Comparison of ENCODE assay signal across 12 mouse cellular contexts in the genomic region with DNA sequence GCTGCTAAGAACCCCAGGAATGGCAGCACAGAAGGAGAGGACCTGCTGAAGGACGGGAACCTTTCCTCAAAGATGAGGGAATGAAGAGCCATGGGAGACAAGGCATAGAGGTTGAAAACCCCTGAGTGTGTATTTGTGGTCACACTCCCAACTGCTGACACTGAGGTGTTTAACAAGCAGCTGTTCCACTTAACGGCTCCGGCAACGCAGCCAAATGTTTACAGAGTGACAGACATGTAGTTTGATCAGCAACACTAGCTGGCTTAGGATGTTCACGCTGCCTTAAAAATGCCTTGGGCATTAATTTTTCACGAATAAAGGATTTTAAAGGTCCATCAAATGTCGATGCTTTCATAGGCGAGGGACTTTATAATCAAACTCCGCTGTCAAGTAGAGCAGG.
A peak's percentile ranks its signal among the peaks of the same experiment; 100 is the strongest.
DNase-seq lines count a peak whose midpoint lies in the region; ATAC-seq and TF ChIP-seq lines count a peak whose summit lies in the region.
"Had no signal": no experiment of that assay in that cellular context is flagged by ENCODE, and none has a peak within 500 bp of the region (broad histone marks: within the 10 kb centered on the region; RNA-seq: fewer than 3 reads in every experiment).

No protein-coding gene starts in this region.

- H3K4me1 ChIP-seq in forebrain, embryonic 15.5 days = peaks cover 31% of the 10 kb centered on the region
- peaks cover 10% of the 10 kb centered on the region; the same call in 1 of the 2 replicates for H3K4me1 ChIP-seq in forebrain, embryonic 11.5 days (replicated peaks; ENCODE audit: control insufficient read depth, insufficient read depth, low read length)
- peaks cover 3% of the 10 kb centered on the region for H3K4me1 ChIP-seq in liver, adult 2 months (ENCODE audit: control insufficient read depth, insufficient read depth, low read length)
- H3K4me1 ChIP-seq in liver, postnatal 0 days (ENCODE audit: insufficient read depth) = peaks cover 6% of the 10 kb centered on the region
- peaks cover 44% of the 10 kb centered on the region for H3K4me1 ChIP-seq in neural tube, embryonic 13.5 days (replicated peaks)
- H3K4me1 ChIP-seq in neural tube, embryonic 15.5 days = peaks cover 40% of the 10 kb centered on the region

- peaks cover 10% of the 10 kb centered on the region for H3K79me2 ChIP-seq in liver, adult 2 months (ENCODE audit: control insufficient read depth, insufficient read depth, low read length)

- TF ChIP-seq POLR2A in liver, adult 2 months (IDR thresholded peaks at IDR 0.05; ENCODE audit: extremely low read depth, insufficient read depth, low read length) = no peak

- 64% methylated on average over 9 of the region's 9 CpGs for WGBS in forebrain, embryonic 15.5 days
- 83% methylated on average over 9 of the region's 9 CpGs for WGBS in forebrain, embryonic 11.5 days
- WGBS in liver, adult 2 months = 63% methylated on average over 9 of the region's 9 CpGs
- WGBS in liver, postnatal 0 days (ENCODE audit: insufficient replicate concordance) = 75% methylated on average over 9 of the region's 9 CpGs
- 85% methylated on average over 9 of the region's 9 CpGs for WGBS in neural tube, embryonic 13.5 days
- 80% methylated on average over 9 of the region's 9 CpGs for WGBS in neural tube, embryonic 15.5 days

- no peaks in the 10 kb centered on the region for H3K27me3 ChIP-seq in forebrain, embryonic 15.5 days
- no peaks in the 10 kb centered on the region for H3K27me3 ChIP-seq in forebrain, embryonic 11.5 days (ENCODE audit: control insufficient read depth, insufficient read depth, low read length)
- H3K27me3 ChIP-seq in liver, adult 2 months (ENCODE audit: control insufficient read depth, insufficient read depth, low read length) = no peaks in the 10 kb centered on the region
- H3K27me3 ChIP-seq in liver, postnatal 0 days (ENCODE audit: insufficient read depth, low read length) = no peaks in the 10 kb centered on the region
- no peaks in the 10 kb centered on the region for H3K27me3 ChIP-seq in neural tube, embryonic 13.5 days
- no peaks in the 10 kb centered on the region for H3K27me3 ChIP-seq in neural tube, embryonic 15.5 days (replicated peaks)
- H3K27me3 ChIP-seq: embryonic facial prominence, embryonic 12.5 days; heart, embryonic 15.5 days; hindbrain, embryonic 15.5 days had no signal

- no peak for TF ChIP-seq CTCF in liver, adult 2 months (IDR thresholded peaks at IDR 0.05; ENCODE audit: low read depth, low read length)
- no peak for TF ChIP-seq CTCF in liver, postnatal 0 days (IDR thresholded peaks at IDR 0.05; ENCODE audit: low read depth)

- ATAC-seq in forebrain, embryonic 15.5 days (replicated peaks) = no peak
- no peak for ATAC-seq in forebrain, embryonic 11.5 days (replicated peaks; ENCODE audit: low FRiP score)
- ATAC-seq in liver, postnatal 0 days = no peak
- no peak for ATAC-seq in neural tube, embryonic 13.5 days (ENCODE audit: low read depth)
- ATAC-seq in neural tube, embryonic 15.5 days (ENCODE audit: low FRiP score) = no peak

- H3K4me2 ChIP-seq in forebrain, embryonic 15.5 days (replicated peaks) = no peak overlapping the region
- no peak overlapping the region for H3K4me2 ChIP-seq in forebrain, embryonic 11.5 days (ENCODE audit: low read depth, low read length, severe bottlenecking)
- no peak overlapping the region for H3K4me2 ChIP-seq in liver, postnatal 0 days (ENCODE audit: low read depth, low read length)
- no peak overlapping the region for H3K4me2 ChIP-seq in neural tube, embryonic 13.5 days
- H3K4me2 ChIP-seq in neural tube, embryonic 15.5 days = no peak overlapping the region
- H3K4me2 ChIP-seq: embryonic facial prominence, embryonic 12.5 days; heart, embryonic 15.5 days; hindbrain, embryonic 15.5 days had no signal

- H3K4me3 ChIP-seq in forebrain, embryonic 15.5 days = no peak overlapping the region
- no peak overlapping the region for H3K4me3 ChIP-seq in forebrain, embryonic 11.5 days (ENCODE audit: low read depth, low read length)
- no peak overlapping the region for H3K4me3 ChIP-seq in liver, adult 2 months (ENCODE audit: insufficient read depth, low read depth, low read length)
- H3K4me3 ChIP-seq in liver, postnatal 0 days (ENCODE audit: low read depth, low read length) = no peak overlapping the region
- H3K4me3 ChIP-seq in neural tube, embryonic 13.5 days = no peak overlapping the region
- H3K4me3 ChIP-seq in neural tube, embryonic 15.5 days (replicated peaks) = no peak overlapping the region
- H3K4me3 ChIP-seq: embryonic facial prominence, embryonic 12.5 days; heart, embryonic 15.5 days; hindbrain, embryonic 15.5 days had no signal

- H3K27ac ChIP-seq in forebrain, embryonic 15.5 days (replicated peaks) = 0 out of 2 replicates have a peak overlapping the region, but pooled peaks have one; percentile 9
- H3K27ac ChIP-seq in forebrain, embryonic 11.5 days (ENCODE audit: low read depth, low read length) = no peak overlapping the region
- H3K27ac ChIP-seq in liver, adult 2 months (replicated peaks; ENCODE audit: insufficient read depth, low read depth, low read length) = no peak overlapping the region
- H3K27ac ChIP-seq in liver, postnatal 0 days (ENCODE audit: low read depth) = no peak overlapping the region
- no peak overlapping the region for H3K27ac ChIP-seq in neural tube, embryonic 13.5 days (replicated peaks)
- no peak overlapping the region; the same call in 1 of the 2 replicates for H3K27ac ChIP-seq in neural tube, embryonic 15.5 days (replicated peaks)
- H3K27ac ChIP-seq: embryonic facial prominence, embryonic 12.5 days; heart, embryonic 15.5 days; hindbrain, embryonic 15.5 days had no signal

- no peaks in the 10 kb centered on the region for H3K9me3 ChIP-seq in forebrain, embryonic 15.5 days
- H3K9me3 ChIP-seq in forebrain, embryonic 11.5 days (ENCODE audit: control insufficient read depth, low read length) = no peaks in the 10 kb centered on the region
- H3K9me3 ChIP-seq in liver, postnatal 0 days (ENCODE audit: low read length) = no peaks in the 10 kb centered on the region
- no peaks in the 10 kb centered on the region for H3K9me3 ChIP-seq in neural tube, embryonic 13.5 days
- no peaks in the 10 kb centered on the region for H3K9me3 ChIP-seq in neural tube, embryonic 15.5 days (replicated peaks)
- H3K9me3 ChIP-seq: embryonic facial prominence, embryonic 12.5 days; heart, embryonic 15.5 days; hindbrain, embryonic 15.5 days had no signal

- H3K36me3 ChIP-seq in forebrain, embryonic 15.5 days = no peaks in the 10 kb centered on the region
- no peaks in the 10 kb centered on the region; the same call in 1 of the 2 replicates for H3K36me3 ChIP-seq in forebrain, embryonic 11.5 days (ENCODE audit: control insufficient read depth, insufficient read depth, low read length)
- H3K36me3 ChIP-seq in liver, adult 2 months (ENCODE audit: control insufficient read depth, insufficient read depth, low read length) = no peaks in the 10 kb centered on the region
- H3K36me3 ChIP-seq in liver, postnatal 0 days (replicated peaks; ENCODE audit: insufficient read depth, low read length) = peaks cover 7% of the 10 kb centered on the region; the same call in 1 of the 2 replicates
- no peaks in the 10 kb centered on the region for H3K36me3 ChIP-seq in neural tube, embryonic 13.5 days
- H3K36me3 ChIP-seq in neural tube, embryonic 15.5 days = 0 out of 2 replicates have a peak, but pooled peaks cover 3% of the 10 kb centered on the region
- H3K36me3 ChIP-seq: heart, embryonic 15.5 days; hindbrain, embryonic 15.5 days had no signal

- DNase-seq in forebrain, embryonic 11.5 days (ENCODE audit: low spot score) = no peak
- DNase-seq in liver, adult 2 months (ENCODE audit: extremely low read depth, low read depth, low spot score) = peak; percentile 57
- DNase-seq in liver, postnatal 0 days = no peak
- no peak for DNase-seq in lung, postnatal 36 days
- DNase-seq: gastrocnemius, postnatal 36 days; heart, adult 11 months had no signal

- no peak for TF ChIP-seq EP300 in liver, postnatal 0 days (IDR thresholded peaks at IDR 0.05; ENCODE audit: low read depth)

- no peak overlapping the region for H3K9ac ChIP-seq in forebrain, embryonic 15.5 days (replicated peaks)
- no peak overlapping the region for H3K9ac ChIP-seq in forebrain, embryonic 11.5 days (ENCODE audit: low read length)
- H3K9ac ChIP-seq in liver, adult 2 months (ENCODE audit: low read depth, low read length) = no peak overlapping the region
- H3K9ac ChIP-seq in liver, postnatal 0 days (replicated peaks) = no peak overlapping the region
- peak overlapping the region; percentile 26; the same call in 1 of the 2 replicates for H3K9ac ChIP-seq in neural tube, embryonic 13.5 days
- H3K9ac ChIP-seq in neural tube, embryonic 15.5 days (replicated peaks) = no peak overlapping the region
- H3K9ac ChIP-seq: embryonic facial prominence, embryonic 12.5 days; heart, embryonic 15.5 days; hindbrain, embryonic 15.5 days had no signal
